8 mouse cellular contexts compared by ENCODE assay signal in genomic region chr10:75061341-75062188, GRCm38 (mm10). TPM values are rescaled to one million over a fixed set of nuclear protein-coding genes. Genes with fewer than 3 reads are reported as not detected.
DNase-seq lines count a peak whose midpoint lies in the region; ATAC-seq and TF ChIP-seq lines count a peak whose summit lies in the region.

No protein-coding gene starts in this region.

- peak overlapping the region; percentile 86 for H3K4me3 ChIP-seq in spleen, adult 2 months (ENCODE audit: extremely low read depth, insufficient read depth, insufficient read length)
- peak overlapping the region; percentile 86 for H3K4me3 ChIP-seq in heart, embryonic 15.5 days
- peak overlapping the region; percentile 73 for H3K4me3 ChIP-seq in midbrain, embryonic 15.5 days

- no peak for TF ChIP-seq CTCF in spleen, adult 2 months (IDR thresholded peaks at IDR 0.05; ENCODE audit: extremely low read depth, insufficient read depth, insufficient read length, insufficient replicate concordance)

- H3K4me1 ChIP-seq in spleen, adult 2 months (ENCODE audit: control insufficient read depth, insufficient read depth, insufficient read length) = peaks cover 23% of the 10 kb centered on the region
- H3K4me1 ChIP-seq in heart, embryonic 15.5 days (replicated peaks) = peaks cover 55% of the 10 kb centered on the region
- peaks cover 66% of the 10 kb centered on the region for H3K4me1 ChIP-seq in midbrain, embryonic 15.5 days

- H3K27ac ChIP-seq in spleen, adult 2 months (ENCODE audit: insufficient read depth, low read length) = no peak overlapping the region
- no peak overlapping the region for H3K27ac ChIP-seq in heart, embryonic 15.5 days
- peak overlapping the region; percentile 94 for H3K27ac ChIP-seq in midbrain, embryonic 15.5 days

- peaks cover 9% of the 10 kb centered on the region; the same call in 1 of the 2 replicates for H3K27me3 ChIP-seq in spleen, adult 2 months (ENCODE audit: control insufficient read depth, insufficient read depth, low read length)
- H3K27me3 ChIP-seq in heart, embryonic 15.5 days = peaks cover 41% of the 10 kb centered on the region
- H3K27me3 ChIP-seq in midbrain, embryonic 15.5 days (replicated peaks) = no peaks in the 10 kb centered on the region

- no peak for TF ChIP-seq POLR2A in spleen, adult 2 months (IDR thresholded peaks at IDR 0.05; ENCODE audit: low read depth, low read length)

- DNase-seq in spleen, adult 2 months (ENCODE audit: low read depth in 1 of 2, low spot score in 2 of 2) = no peak
- DNase-seq in spleen, postnatal 36 days (ENCODE audit: low spot score in 2 of 2) = no peak
- peak; percentile 52 for DNase-seq in cerebellum, postnatal 14 days
- peak; percentile 27 for DNase-seq in kidney, postnatal 14 days
- DNase-seq in yolk sac, embryonic 10.5 days (ENCODE audit: low spot score) = peak; percentile 33
- DNase-seq in ovary, postnatal 14 days (ENCODE audit: low spot score) = no peak

- peak overlapping the region; percentile 80 for H3K9ac ChIP-seq in heart, embryonic 15.5 days
- H3K9ac ChIP-seq in midbrain, embryonic 15.5 days = peak overlapping the region; percentile 89

- WGBS in spleen, adult 2 months = 5% methylated on average over 71 of the region's 71 CpGs
- WGBS in heart, embryonic 15.5 days = 3% methylated on average over 71 of the region's 71 CpGs
- 2% methylated on average over 71 of the region's 71 CpGs for WGBS in midbrain, embryonic 15.5 days

- H3K4me2 ChIP-seq in heart, embryonic 15.5 days = peak overlapping the region; percentile 91
- peak overlapping the region; percentile 84 for H3K4me2 ChIP-seq in midbrain, embryonic 15.5 days

- no peak for ATAC-seq in heart, embryonic 15.5 days (replicated peaks; ENCODE audit: insufficient number of reproducible peaks, insufficient read depth, low FRiP score, low read depth)
- 0 out of 2 replicates have a peak, but pooled peaks have one; percentile 0 for ATAC-seq in midbrain, embryonic 15.5 days (replicated peaks)

- no peaks in the 10 kb centered on the region for H3K36me3 ChIP-seq in spleen, adult 2 months (ENCODE audit: control insufficient read depth, insufficient read depth, low read length)
- no peaks in the 10 kb centered on the region; the same call in 1 of the 2 replicates for H3K36me3 ChIP-seq in heart, embryonic 15.5 days
- H3K36me3 ChIP-seq in midbrain, embryonic 15.5 days (replicated peaks) = no peaks in the 10 kb centered on the region

- H3K9me3 ChIP-seq in heart, embryonic 15.5 days (replicated peaks) = no peaks in the 10 kb centered on the region
- H3K9me3 ChIP-seq in midbrain, embryonic 15.5 days = no peaks in the 10 kb centered on the region

RNA-seq across cellular contexts. Expression of gene Bcr, which starts 1.2 kb away (rescaled TPM):
- polyA plus RNA-seq in spleen, adult 2 months (2012; rRNA removed) = 17.8 and 18.2 TPM in 2 replicates
- polyA plus RNA-seq in heart, embryonic 15.5 days (2015; fragmentation: Nextera tagmentation; extraction: Ambion mirVana) = 9.7 and 10.2 TPM in 2 replicates
- 17.9 and 19.2 TPM in 2 replicates for polyA plus RNA-seq in midbrain, embryonic 15.5 days (2015; fragmentation: Nextera tagmentation; extraction: Ambion mirVana)

RNA-seq across cellular contexts. Expression of gene Rab36, which starts 24.7 kb away (rescaled TPM):
- polyA plus RNA-seq in spleen, adult 2 months (2012; rRNA removed) = 3.4 and 3.7 TPM in 2 replicates
- 2.2 and 4.1 TPM in 2 replicates for polyA plus RNA-seq in heart, embryonic 15.5 days (2015; fragmentation: Nextera tagmentation; extraction: Ambion mirVana)
- 22.2 and 23.2 TPM in 2 replicates for polyA plus RNA-seq in midbrain, embryonic 15.5 days (2015; fragmentation: Nextera tagmentation; extraction: Ambion mirVana)

RNA-seq across cellular contexts. Expression of gene Rsph14, which starts 29.2 kb away (rescaled TPM):
- polyA plus RNA-seq in spleen, adult 2 months (2012; rRNA removed) = 0.19 TPM in 1 of 2 replicates, not detected in the other
- polyA plus RNA-seq in heart, embryonic 15.5 days (2015; fragmentation: Nextera tagmentation; extraction: Ambion mirVana) = 0.20 TPM in 1 of 2 replicates, not detected in the other
- 0.54 and 1.5 TPM in 2 replicates for polyA plus RNA-seq in midbrain, embryonic 15.5 days (2015; fragmentation: Nextera tagmentation; extraction: Ambion mirVana)

Comparison
In these comparisons a context has a peak if more than half of its experiments do, and no peak if none do; other contexts are left out.
1. DNase-seq: peak in cerebellum, postnatal 14 days (2 of 2), kidney, postnatal 14 days (single experiment) and yolk sac, embryonic 10.5 days (single experiment); none in spleen, adult 2 months (0 of 2), spleen, postnatal 36 days (0 of 2) and ovary, postnatal 14 days (single experiment).
2. Peak in every context shown above with its lines, with median percentiles within 50 percentile points of each other: H3K4me3 ChIP-seq.